Mouse (Mus musculus): Measurements from ENCODE around the gene Olfr1380. TPM values are rescaled to one million over a fixed set of nuclear protein-coding genes. Genes with fewer than 3 reads are reported as not detected.
"Not testable (repeated sequence)": the region's sequence is repeated elsewhere in the genome, so short reads cannot be mapped to it uniquely, and the experiment has no call there.

Gene Olfr1380
- polyA plus RNA-seq (2014; fragmentation: Nextera tagmentation; extraction: Ambion mirVana) = not detected in 2 replicates

DNA sequence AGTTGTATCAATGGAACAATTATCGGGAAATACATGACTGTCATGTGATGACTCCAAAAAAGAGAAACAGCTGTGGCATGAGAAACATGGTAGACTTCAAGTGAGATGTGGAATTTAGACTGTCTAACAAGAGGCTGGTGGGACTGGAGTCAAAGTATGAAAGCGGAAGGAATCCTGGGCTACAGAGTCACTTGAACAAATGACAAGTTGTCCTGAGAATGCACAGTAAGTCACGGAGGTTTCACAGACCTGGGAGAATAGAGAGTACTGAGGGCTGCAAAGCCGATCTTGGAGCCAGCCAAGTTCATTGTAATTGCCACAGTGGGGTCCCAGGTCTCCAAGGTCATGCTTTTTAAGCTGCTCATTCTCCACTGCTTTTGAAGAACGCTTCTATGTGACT, at the start of gene Olfr1380:
TSS of gene Olfr1380 (plus strand) at position 301 of the 400 bp plus-strand sequence.
- H3K9ac ChIP-seq (ENCODE audit: low read depth, low read length); H3K9me3 ChIP-seq (ENCODE audit: control insufficient read depth, low read length); H3K4me2 ChIP-seq (ENCODE audit: low read depth, low read length); H3K36me3 ChIP-seq (ENCODE audit: control insufficient read depth, insufficient read depth, low read length); H3K27me3 ChIP-seq (replicated peaks; ENCODE audit: control insufficient read depth, insufficient read depth, low read length); H3K4me1 ChIP-seq (ENCODE audit: control insufficient read depth, insufficient read depth, low read length); H3K4me3 ChIP-seq (ENCODE audit: low read depth, low read length); H3K27ac ChIP-seq (replicated peaks; ENCODE audit: low read depth, low read length); ATAC-seq (ENCODE audit: low read depth); DNase-seq (ENCODE audit: low spot score): not testable (repeated sequence)
- WGBS = 60% methylated on average over 5 of the region's 5 CpGs

DNA sequence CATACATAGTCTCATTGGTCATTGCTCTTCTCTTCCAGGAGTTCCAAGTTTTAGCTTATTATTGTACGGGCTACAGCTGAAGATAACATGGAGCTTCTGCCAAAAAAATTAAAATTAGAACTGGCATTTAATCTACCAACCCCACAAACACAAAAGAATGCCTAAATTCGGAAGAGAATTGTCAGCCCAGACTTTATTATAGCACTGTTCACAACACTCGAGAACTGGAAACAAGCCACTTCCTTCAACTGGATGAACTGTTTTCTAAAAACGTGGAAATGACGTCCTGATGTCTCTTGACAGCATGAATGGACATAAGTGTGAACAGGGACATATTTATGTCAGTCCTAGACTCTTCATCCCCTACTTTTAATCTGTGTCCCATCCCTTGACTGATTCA, 38.6 kb upstream of the Olfr1380 start:
- no peaks in the 10 kb centered on the region for H3K36me3 ChIP-seq (ENCODE audit: control insufficient read depth, insufficient read depth, low read length)
- H3K9ac ChIP-seq (ENCODE audit: low read depth, low read length) = no peak overlapping the region
- no peaks in the 10 kb centered on the region for H3K27me3 ChIP-seq (replicated peaks; ENCODE audit: control insufficient read depth, insufficient read depth, low read length)
- ATAC-seq (ENCODE audit: low read depth) = no peak
- H3K27ac ChIP-seq (replicated peaks; ENCODE audit: low read depth, low read length) = no peak overlapping the region
- no peak for DNase-seq (ENCODE audit: low spot score)
- 74% methylated on average over 5 of the region's 5 CpGs for WGBS
- no peaks in the 10 kb centered on the region for H3K9me3 ChIP-seq (ENCODE audit: control insufficient read depth, low read length)
- H3K4me2 ChIP-seq (ENCODE audit: low read depth, low read length) = no peak overlapping the region
- no peak overlapping the region for H3K4me3 ChIP-seq (ENCODE audit: low read depth, low read length)
- H3K4me1 ChIP-seq (ENCODE audit: control insufficient read depth, insufficient read depth, low read length) = no peaks in the 10 kb centered on the region

DNA sequence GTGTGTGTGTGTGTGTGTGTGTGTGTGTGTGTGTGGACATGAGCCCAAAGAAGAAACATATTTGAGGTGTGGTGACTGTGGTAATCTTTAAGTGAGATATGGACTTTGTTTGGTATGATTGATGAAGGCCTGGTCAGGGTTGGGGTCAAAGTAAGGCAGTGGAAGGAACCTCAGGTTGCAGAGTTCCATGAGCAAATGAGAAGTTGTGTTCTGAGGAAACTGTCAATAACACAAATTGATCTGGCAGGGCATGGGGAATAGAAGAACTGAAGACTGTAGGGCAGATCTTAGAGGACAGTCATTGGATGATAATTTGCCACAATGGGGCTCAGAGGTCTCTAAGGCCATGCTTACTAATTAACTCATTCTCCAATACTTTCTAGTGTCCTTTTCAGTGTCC, 37.3 kb upstream of the Olfr1380 start, which contains the start of gene Olfr1383:
TSS of gene Olfr1383 (plus strand) at position 301 of the 400 bp plus-strand sequence.
- DNase-seq (ENCODE audit: low spot score) (no peak), ATAC-seq (ENCODE audit: low read depth) (no peak)
- Histone ChIP-seq H3K9me3 (ENCODE audit: control insufficient read depth, low read length) (no peaks in the 10 kb centered on the region), H3K4me2 (ENCODE audit: low read depth, low read length) (no peak within 1 kb of the TSS), H3K36me3 (ENCODE audit: control insufficient read depth, insufficient read depth, low read length) (no peaks in the 10 kb centered on the region), H3K27ac (replicated peaks; ENCODE audit: low read depth, low read length) (no peak within 1 kb of the TSS), H3K4me1 (ENCODE audit: control insufficient read depth, insufficient read depth, low read length) (no peaks in the 10 kb centered on the region), H3K9ac (ENCODE audit: low read depth, low read length) (no peak within 1 kb of the TSS), H3K4me3 (ENCODE audit: low read depth, low read length) (no peak within 1 kb of the TSS), H3K27me3 (replicated peaks; ENCODE audit: control insufficient read depth, insufficient read depth, low read length) (no peaks in the 10 kb centered on the region)

- Histone ChIP-seq H3K36me3 (ENCODE audit: control insufficient read depth, insufficient read depth, low read length) (no peaks in the 10 kb centered on the region), H3K4me2 (ENCODE audit: low read depth, low read length) (no peak within 1 kb of the TSS), H3K27ac (replicated peaks; ENCODE audit: low read depth, low read length) (no peak within 1 kb of the TSS), H3K9ac (ENCODE audit: low read depth, low read length) (no peak within 1 kb of the TSS), H3K9me3 (ENCODE audit: control insufficient read depth, low read length) (no peaks in the 10 kb centered on the region), H3K4me3 (ENCODE audit: low read depth, low read length) (no peak within 1 kb of the TSS), H3K27me3 (replicated peaks; ENCODE audit: control insufficient read depth, insufficient read depth, low read length) (no peaks in the 10 kb centered on the region), H3K4me1 (ENCODE audit: control insufficient read depth, insufficient read depth, low read length) (no peaks in the 10 kb centered on the region)
- WGBS = 85% methylated on average over 3 of the region's 3 CpGs
- ATAC-seq (ENCODE audit: low read depth) (no peak), DNase-seq (ENCODE audit: low spot score) (no peak)
Measured at GRCm38 (mm10) chr11:49527947-49528346, 28.7 kb upstream of the Olfr1380 start, which contains the start of gene Olfr1382. TSS of gene Olfr1382 (plus strand) at chr11:49528247.

GRCm38 (mm10) chr11:49532761-49533160, 23.9 kb upstream of the Olfr1380 start:
- no peak for ATAC-seq (ENCODE audit: low read depth)
- Histone ChIP-seq H3K4me2 (ENCODE audit: low read depth, low read length) (no peak overlapping the region), H3K9ac (ENCODE audit: low read depth, low read length) (no peak overlapping the region), H3K4me1 (ENCODE audit: control insufficient read depth, insufficient read depth, low read length) (no peaks in the 10 kb centered on the region), H3K9me3 (ENCODE audit: control insufficient read depth, low read length) (no peaks in the 10 kb centered on the region), H3K27ac (replicated peaks; ENCODE audit: low read depth, low read length) (no peak overlapping the region), H3K36me3 (ENCODE audit: control insufficient read depth, insufficient read depth, low read length) (no peaks in the 10 kb centered on the region), H3K27me3 (replicated peaks; ENCODE audit: control insufficient read depth, insufficient read depth, low read length) (no peaks in the 10 kb centered on the region), H3K4me3 (ENCODE audit: low read depth, low read length) (no peak overlapping the region)
- DNase-seq (ENCODE audit: low spot score) = no peak

GRCm38 (mm10) chr11:49536631-49537030, 20.0 kb upstream of the Olfr1380 start:
- H3K27ac ChIP-seq (replicated peaks; ENCODE audit: low read depth, low read length) = not testable (repeated sequence)

GRCm38 (mm10) chr11:49543149-49543548, 13.5 kb upstream of the Olfr1380 start, which contains the start of gene Olfr1381:
TSS of gene Olfr1381 (plus strand) at chr11:49543449.
- H3K27me3 ChIP-seq (replicated peaks; ENCODE audit: control insufficient read depth, insufficient read depth, low read length); H3K9me3 ChIP-seq (ENCODE audit: control insufficient read depth, low read length); ATAC-seq (ENCODE audit: low read depth); H3K9ac ChIP-seq (ENCODE audit: low read depth, low read length); H3K27ac ChIP-seq (replicated peaks; ENCODE audit: low read depth, low read length); H3K4me1 ChIP-seq (ENCODE audit: control insufficient read depth, insufficient read depth, low read length); H3K36me3 ChIP-seq (ENCODE audit: control insufficient read depth, insufficient read depth, low read length); DNase-seq (ENCODE audit: low spot score); H3K4me2 ChIP-seq (ENCODE audit: low read depth, low read length); H3K4me3 ChIP-seq (ENCODE audit: low read depth, low read length): not testable (repeated sequence)
- 58% methylated on average over 3 of the region's 3 CpGs for WGBS

More at GRCm38 (mm10) chr11:49536631-49537030, 20.0 kb upstream of the Olfr1380 start:
- WGBS = 84% methylated on average over 2 of the region's 2 CpGs
- H3K27me3 ChIP-seq (replicated peaks; ENCODE audit: control insufficient read depth, insufficient read depth, low read length); ATAC-seq (ENCODE audit: low read depth); H3K36me3 ChIP-seq (ENCODE audit: control insufficient read depth, insufficient read depth, low read length); H3K9me3 ChIP-seq (ENCODE audit: control insufficient read depth, low read length); DNase-seq (ENCODE audit: low spot score); H3K4me2 ChIP-seq (ENCODE audit: low read depth, low read length); H3K4me3 ChIP-seq (ENCODE audit: low read depth, low read length); H3K4me1 ChIP-seq (ENCODE audit: control insufficient read depth, insufficient read depth, low read length); H3K9ac ChIP-seq (ENCODE audit: low read depth, low read length): not testable (repeated sequence)

DNA sequence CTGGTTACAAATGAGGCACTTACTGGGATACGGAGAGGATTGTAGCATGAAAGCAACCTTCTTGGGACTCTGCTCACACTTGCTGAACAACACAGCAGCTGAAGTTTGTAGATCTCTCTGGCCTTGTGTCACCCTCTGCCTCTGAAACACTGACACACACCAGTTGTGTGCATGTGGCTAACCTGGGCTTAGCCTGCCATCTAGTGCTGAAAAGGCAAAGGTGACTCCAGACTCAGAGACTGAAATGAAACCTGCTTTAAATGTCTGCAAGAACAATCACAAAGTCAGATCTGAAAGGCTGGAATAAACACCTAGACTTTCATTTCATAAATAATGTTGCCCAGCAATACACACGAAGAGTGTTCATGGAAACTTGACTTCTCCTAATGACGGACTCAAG, 2.6 kb upstream of the Olfr1380 start:
- DNase-seq (ENCODE audit: low spot score); H3K4me2 ChIP-seq (ENCODE audit: low read depth, low read length); H3K27me3 ChIP-seq (replicated peaks; ENCODE audit: control insufficient read depth, insufficient read depth, low read length); H3K36me3 ChIP-seq (ENCODE audit: control insufficient read depth, insufficient read depth, low read length); H3K4me3 ChIP-seq (ENCODE audit: low read depth, low read length); ATAC-seq (ENCODE audit: low read depth); H3K9ac ChIP-seq (ENCODE audit: low read depth, low read length); H3K9me3 ChIP-seq (ENCODE audit: control insufficient read depth, low read length); H3K4me1 ChIP-seq (ENCODE audit: control insufficient read depth, insufficient read depth, low read length); H3K27ac ChIP-seq (replicated peaks; ENCODE audit: low read depth, low read length): not testable (repeated sequence)
- WGBS = 73% methylated on average over 3 of the region's 3 CpGs

GRCm38 (mm10) chr11:49575054-49575453, 18.4 kb downstream of the Olfr1380 start:
- H3K4me1 ChIP-seq (ENCODE audit: control insufficient read depth, insufficient read depth, low read length); H3K27ac ChIP-seq (replicated peaks; ENCODE audit: low read depth, low read length); H3K9me3 ChIP-seq (ENCODE audit: control insufficient read depth, low read length); H3K36me3 ChIP-seq (ENCODE audit: control insufficient read depth, insufficient read depth, low read length); H3K9ac ChIP-seq (ENCODE audit: low read depth, low read length); H3K4me3 ChIP-seq (ENCODE audit: low read depth, low read length); ATAC-seq (ENCODE audit: low read depth); H3K27me3 ChIP-seq (replicated peaks; ENCODE audit: control insufficient read depth, insufficient read depth, low read length); H3K4me2 ChIP-seq (ENCODE audit: low read depth, low read length): not testable (repeated sequence)
- DNase-seq (ENCODE audit: low spot score) = peak; percentile 7
- WGBS = 32% methylated on average over 2 of the region's 2 CpGs
